Comparison of ENCODE assay signal across 8 mouse cellular contexts in the genomic region with DNA sequence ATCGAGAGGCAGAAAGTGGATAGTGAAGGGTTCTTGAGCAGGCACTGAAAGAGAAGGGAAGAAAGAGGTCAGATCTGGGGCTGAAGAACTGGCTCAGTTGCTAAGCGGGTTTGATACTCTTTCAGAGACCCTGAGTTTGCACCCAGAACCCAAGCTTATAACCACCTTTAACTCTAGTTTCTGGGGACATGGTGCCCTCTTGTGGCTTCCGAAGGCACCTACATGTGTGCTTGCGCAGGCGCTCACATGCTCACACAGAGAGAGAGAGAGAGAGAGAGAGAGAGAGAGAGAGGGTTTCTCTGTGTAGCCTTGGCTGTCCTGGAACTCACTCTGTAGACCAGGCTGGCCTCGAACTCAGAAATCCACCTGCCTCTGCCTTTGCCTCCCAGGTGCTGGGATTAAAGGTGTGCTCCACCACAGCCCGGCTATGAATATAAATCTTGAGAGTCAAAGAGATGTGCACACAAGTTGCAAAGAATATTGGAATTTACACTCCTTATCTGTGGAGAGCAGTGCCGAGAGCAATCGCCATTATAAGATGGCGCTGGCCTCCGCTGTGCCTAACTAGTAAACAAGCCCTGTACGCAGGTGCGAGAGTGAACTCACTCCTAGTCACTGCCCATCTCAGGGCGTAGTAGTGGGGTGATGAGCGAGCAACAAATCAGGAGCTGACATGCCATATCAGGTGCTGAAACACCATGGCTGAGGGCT. TPM values are rescaled to one million over a fixed set of nuclear protein-coding genes. Genes with fewer than 3 reads are reported as not detected.
DNase-seq lines count a peak whose midpoint lies in the region.

A gene (minus strand): TSS at position 18 of the 711 bp plus-strand sequence.

- peak; percentile 59 for DNase-seq in 3T3-L1 (ENCODE audit: low read depth, low spot score)
- peak; percentile 87 for DNase-seq in ZHBTc4 (ENCODE audit: low read depth, low spot score)
- peak; percentile 50 to 71 for DNase-seq in cerebellum, postnatal 25 days
- peak; percentile 68 for DNase-seq in forelimb bud, embryonic 11.5 days (ENCODE audit: low read depth, low spot score)
- DNase-seq in heart, postnatal 4 days: peak; percentile 79
- DNase-seq in left cerebral cortex, adult 18-20 months (ENCODE audit: low spot score in 2 of 2): peak; percentile 35 to 41
- peak; percentile 69 for DNase-seq in lung, postnatal 10 days
- DNase-seq in retina, embryonic 14.5 days (ENCODE audit: low spot score): peak; percentile 85

RNA-seq across cellular contexts. Expression of the gene that starts here (rescaled TPM):
- total RNA-seq in heart, postnatal 4 days (2021): 1,000 to 10,000 TPM; 4,693 to 5,168 TPM
- total RNA-seq in left cerebral cortex, adult 18-20 months (2021): 1 to 10 TPM in 1 of 2 experiments, under 1 TPM in 1; 0.88 to 1.3 TPM

Comparison
In these comparisons a context has a peak if more than half of its experiments do, and no peak if none do; other contexts are left out.
1. Peak in every context shown above with its lines: DNase-seq.
2. RNA of the gene that starts here (total RNA-seq): 4,693 to 5,168 TPM in heart, postnatal 4 days; 0.88 to 1.3 TPM in left cerebral cortex, adult 18-20 months; every median in the first group is over 1,000 times any median in the second.